9 mouse cellular contexts compared by ENCODE assay signal in genomic region chr6:97459112-97459511, GRCm38 (mm10).
DNase-seq lines count a peak whose midpoint lies in the region; ATAC-seq and TF ChIP-seq lines count a peak whose summit lies in the region.
"Had no signal": no experiment of that assay in that cellular context is flagged by ENCODE, and none has a peak within 500 bp of the region (broad histone marks: within the 10 kb centered on the region; RNA-seq: fewer than 3 reads in every experiment).

No protein-coding gene starts in this region.

- no peaks in the 10 kb centered on the region for H3K27me3 ChIP-seq in intestine, postnatal 0 days (replicated peaks; ENCODE audit: control insufficient read depth, insufficient read depth, low read length)
- H3K27me3 ChIP-seq in intestine, embryonic 16.5 days (replicated peaks; ENCODE audit: control insufficient read depth, insufficient read depth, low read length), result no peaks in the 10 kb centered on the region
- no peaks in the 10 kb centered on the region for H3K27me3 ChIP-seq in neural tube, embryonic 13.5 days
- no peaks in the 10 kb centered on the region for H3K27me3 ChIP-seq in heart, embryonic 16.5 days (ENCODE audit: control insufficient read depth, insufficient read depth, low read length)
- H3K27me3 ChIP-seq in midbrain, embryonic 15.5 days (replicated peaks), result no peaks in the 10 kb centered on the region

- H3K9me3 ChIP-seq in intestine, postnatal 0 days (ENCODE audit: control insufficient read depth), result no peaks in the 10 kb centered on the region
- H3K9me3 ChIP-seq in intestine, embryonic 16.5 days (ENCODE audit: control insufficient read depth, low read length), result no peaks in the 10 kb centered on the region
- no peaks in the 10 kb centered on the region for H3K9me3 ChIP-seq in neural tube, embryonic 13.5 days
- H3K9me3 ChIP-seq in heart, embryonic 16.5 days (replicated peaks; ENCODE audit: control insufficient read depth, low read length), result no peaks in the 10 kb centered on the region
- H3K9me3 ChIP-seq in midbrain, embryonic 15.5 days, result no peaks in the 10 kb centered on the region

- TF ChIP-seq CTCF in intestine, postnatal 0 days (IDR thresholded peaks at IDR 0.05; ENCODE audit: low read depth), result no peak

- no peak for DNase-seq in neural tube, embryonic 10.5 days (ENCODE audit: extremely low spot score, low spot score)
- no peak for DNase-seq in cerebellum, adult 18-20 months
- no peak for DNase-seq in layer of hippocampus, adult 9-10 months (ENCODE audit: low spot score)
- DNase-seq: layer of hippocampus, postnatal 36 days had no signal

- H3K4me3 ChIP-seq in intestine, postnatal 0 days (ENCODE audit: low read depth, low read length), result no peak overlapping the region
- no peak overlapping the region for H3K4me3 ChIP-seq in intestine, embryonic 16.5 days (ENCODE audit: low read length)
- no peak overlapping the region for H3K4me3 ChIP-seq in neural tube, embryonic 13.5 days
- H3K4me3 ChIP-seq in heart, embryonic 16.5 days (ENCODE audit: low read length), result peak overlapping the region; percentile 39
- H3K4me3 ChIP-seq in midbrain, embryonic 15.5 days, result no peak overlapping the region

- no peaks in the 10 kb centered on the region for H3K36me3 ChIP-seq in intestine, postnatal 0 days (ENCODE audit: control insufficient read depth, insufficient read depth)
- H3K36me3 ChIP-seq in intestine, embryonic 16.5 days (ENCODE audit: control insufficient read depth, insufficient read depth, low read length), result no peaks in the 10 kb centered on the region
- H3K36me3 ChIP-seq in neural tube, embryonic 13.5 days, result no peaks in the 10 kb centered on the region
- H3K36me3 ChIP-seq in heart, embryonic 16.5 days (ENCODE audit: control insufficient read depth, insufficient read depth), result no peaks in the 10 kb centered on the region
- H3K36me3 ChIP-seq in midbrain, embryonic 15.5 days (replicated peaks), result no peaks in the 10 kb centered on the region

- H3K9ac ChIP-seq in intestine, postnatal 0 days (ENCODE audit: low read depth, low read length), result no peak overlapping the region
- H3K9ac ChIP-seq in intestine, embryonic 16.5 days (ENCODE audit: low read depth, low read length), result no peak overlapping the region
- H3K9ac ChIP-seq in neural tube, embryonic 13.5 days, result no peak overlapping the region
- H3K9ac ChIP-seq in heart, embryonic 16.5 days (ENCODE audit: low read length), result peak overlapping the region; percentile 48
- H3K9ac ChIP-seq in midbrain, embryonic 15.5 days, result no peak overlapping the region

- no peak for ATAC-seq in intestine, postnatal 0 days
- no peak for ATAC-seq in intestine, embryonic 16.5 days
- no peak for ATAC-seq in neural tube, embryonic 13.5 days (ENCODE audit: low read depth)
- no peak for ATAC-seq in heart, embryonic 16.5 days (replicated peaks; ENCODE audit: extremely low read depth, insufficient read depth, low FRiP score)
- no peak for ATAC-seq in midbrain, embryonic 15.5 days (replicated peaks)

- H3K4me2 ChIP-seq in intestine, postnatal 0 days (replicated peaks; ENCODE audit: low read depth), result 0 out of 2 replicates have a peak overlapping the region, but pooled peaks have one; percentile 18
- no peak overlapping the region for H3K4me2 ChIP-seq in intestine, embryonic 16.5 days (ENCODE audit: low read depth, low read length)
- no peak overlapping the region for H3K4me2 ChIP-seq in neural tube, embryonic 13.5 days
- H3K4me2 ChIP-seq in heart, embryonic 16.5 days (ENCODE audit: low read depth, low read length), result peak overlapping the region; percentile 14; the same call in 1 of the 2 replicates
- no peak overlapping the region for H3K4me2 ChIP-seq in midbrain, embryonic 15.5 days

- no peaks in the 10 kb centered on the region for H3K4me1 ChIP-seq in intestine, postnatal 0 days (replicated peaks; ENCODE audit: control insufficient read depth, insufficient read depth, low read length)
- H3K4me1 ChIP-seq in intestine, embryonic 16.5 days (ENCODE audit: control insufficient read depth, insufficient read depth, low read length), result no peaks in the 10 kb centered on the region
- H3K4me1 ChIP-seq in neural tube, embryonic 13.5 days (replicated peaks), result peaks cover 28% of the 10 kb centered on the region
- peaks cover 12% of the 10 kb centered on the region for H3K4me1 ChIP-seq in heart, embryonic 16.5 days (ENCODE audit: control insufficient read depth, insufficient read depth, low read length)
- peaks cover 15% of the 10 kb centered on the region for H3K4me1 ChIP-seq in midbrain, embryonic 15.5 days

- WGBS in intestine, postnatal 0 days, result 78% methylated on average over 7 of the region's 7 CpGs
- WGBS in intestine, embryonic 16.5 days, result 71% methylated on average over 7 of the region's 7 CpGs
- 67% methylated on average over 7 of the region's 7 CpGs for WGBS in neural tube, embryonic 13.5 days
- WGBS in heart, embryonic 16.5 days, result 58% methylated on average over 7 of the region's 7 CpGs
- WGBS in midbrain, embryonic 15.5 days, result 65% methylated on average over 7 of the region's 7 CpGs

- no peak overlapping the region for H3K27ac ChIP-seq in intestine, postnatal 0 days (ENCODE audit: low read depth, low read length)
- no peak overlapping the region for H3K27ac ChIP-seq in intestine, embryonic 16.5 days (ENCODE audit: low read length)
- H3K27ac ChIP-seq in neural tube, embryonic 13.5 days (replicated peaks), result peak overlapping the region; percentile 61
- peak overlapping the region; percentile 82 for H3K27ac ChIP-seq in heart, embryonic 16.5 days (ENCODE audit: low read length)
- H3K27ac ChIP-seq in midbrain, embryonic 15.5 days, result peak overlapping the region; percentile 14; the same call in 1 of the 2 replicates

Comparison
In these comparisons a context has a peak if more than half of its experiments do, and no peak if none do; other contexts are left out.
1. H3K4me2 ChIP-seq: peak in intestine, postnatal 0 days (single experiment) and heart, embryonic 16.5 days (single experiment); none in intestine, embryonic 16.5 days (single experiment), neural tube, embryonic 13.5 days (single experiment) and midbrain, embryonic 15.5 days (single experiment).
2. H3K27ac ChIP-seq: peak in neural tube, embryonic 13.5 days (single experiment), heart, embryonic 16.5 days (single experiment) and midbrain, embryonic 15.5 days (single experiment); none in intestine, postnatal 0 days (single experiment) and intestine, embryonic 16.5 days (single experiment).